Mouse (Mus musculus): ENCODE data around the gene Olfr891. TPM values are rescaled to one million over a fixed set of nuclear protein-coding genes. Genes with fewer than 3 reads are reported as not detected.
"Not testable (repeated sequence)": the region's sequence is repeated elsewhere in the genome, so short reads cannot be mapped to it uniquely, and the experiment has no call there.

The Olfr891 gene
- not detected in 2 replicates for polyA plus RNA-seq (2014; fragmentation: Nextera tagmentation; extraction: Ambion mirVana)

DNA sequence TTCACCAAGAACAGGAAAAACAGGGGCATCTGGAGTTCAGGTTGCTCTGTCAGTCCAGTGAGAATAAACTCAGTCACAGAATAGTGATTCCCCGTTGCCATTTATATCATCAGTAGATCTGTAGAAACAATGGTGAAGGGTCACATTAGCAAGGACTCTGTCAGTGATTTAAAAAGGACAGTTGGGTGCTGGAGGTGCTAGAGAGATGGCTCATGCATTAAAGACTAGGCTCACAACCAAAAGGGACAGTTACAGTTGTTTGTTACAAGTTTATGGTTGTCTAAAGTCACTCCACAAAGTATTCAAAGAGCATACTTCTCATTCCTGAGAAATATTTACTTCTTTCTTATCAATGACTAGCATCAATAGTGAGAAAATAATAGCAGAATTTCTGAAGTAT lies at the start of gene Olfr891:
Gene Olfr891, minus strand, starts transcription at position 101 of the 400 bp plus-strand sequence.
- Histone ChIP-seq H3K27ac (replicated peaks in 1 of 2; ENCODE audit: control insufficient read depth in 1 of 2, insufficient read depth in 1 of 2, low read depth in 2 of 2, low read length in 2 of 2) (no peak within 1 kb of the TSS), H3K9me3 (ENCODE audit: control insufficient read depth, low read length) (peaks cover 7% of the 10 kb centered on the region), H3K4me3 (ENCODE audit: control insufficient read depth in 1 of 2, insufficient read depth in 1 of 2, low read depth in 1 of 2, low read length in 2 of 2) (no peak within 1 kb of the TSS), H3K36me3 (ENCODE audit: control insufficient read depth, insufficient read depth, low read length) (no peaks in the 10 kb centered on the region), H3K4me2 (ENCODE audit: low read length) (no peak within 1 kb of the TSS), H3K9ac (ENCODE audit: low read length) (no peak within 1 kb of the TSS), H3K27me3 (ENCODE audit: control insufficient read depth, insufficient read depth, low read length) (no peaks in the 10 kb centered on the region), H3K4me1 (ENCODE audit: control insufficient read depth in 2 of 2, insufficient read depth in 2 of 2, low read length in 2 of 2) (no peaks in the 10 kb centered on the region)
- no peak for ATAC-seq (ENCODE audit: insufficient number of reproducible peaks, insufficient read depth, low FRiP score, low read depth)
- 53% methylated on average over 1 of the region's 1 CpGs for WGBS

DNA sequence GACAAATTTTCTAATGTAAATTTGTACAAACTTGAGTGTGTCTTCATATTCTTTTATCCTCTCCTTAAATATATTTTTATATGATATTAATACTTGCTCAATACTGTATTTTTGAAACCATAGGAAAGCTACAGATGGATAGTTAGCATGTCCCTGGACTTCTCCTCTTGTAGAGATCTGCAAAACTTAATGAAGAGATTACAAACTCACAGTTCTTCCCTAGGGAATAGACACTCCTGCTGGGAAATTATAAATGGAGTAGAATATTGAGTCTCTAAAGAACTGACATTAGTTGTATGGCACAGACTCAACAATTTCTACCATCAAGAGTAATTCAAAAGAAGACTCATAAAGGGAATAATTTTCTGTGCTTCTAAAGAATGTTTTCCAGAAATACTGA lies 37.1 kb upstream of the Olfr891 start, which contains the start of gene Olfr894:
Gene Olfr894, plus strand, starts transcription at position 301 of the 400 bp plus-strand sequence.
- no peak within 1 kb of the TSS for H3K27ac ChIP-seq (replicated peaks in 1 of 2; ENCODE audit: control insufficient read depth in 1 of 2, insufficient read depth in 1 of 2, low read depth in 2 of 2, low read length in 2 of 2)
- no peaks in the 10 kb centered on the region for H3K4me1 ChIP-seq (ENCODE audit: control insufficient read depth in 2 of 2, insufficient read depth in 2 of 2, low read length in 2 of 2)
- no peak within 1 kb of the TSS for H3K9ac ChIP-seq (ENCODE audit: low read length)
- no peaks in the 10 kb centered on the region for H3K27me3 ChIP-seq (ENCODE audit: control insufficient read depth, insufficient read depth, low read length)
- H3K9me3 ChIP-seq (ENCODE audit: control insufficient read depth, low read length), result no peaks in the 10 kb centered on the region
- H3K36me3 ChIP-seq (ENCODE audit: control insufficient read depth, insufficient read depth, low read length), result no peaks in the 10 kb centered on the region
- H3K4me2 ChIP-seq (ENCODE audit: low read length), result no peak within 1 kb of the TSS
- no peak within 1 kb of the TSS for H3K4me3 ChIP-seq (ENCODE audit: control insufficient read depth in 1 of 2, insufficient read depth in 1 of 2, low read depth in 1 of 2, low read length in 2 of 2)
- no peak for ATAC-seq (ENCODE audit: insufficient number of reproducible peaks, insufficient read depth, low FRiP score, low read depth)

DNA sequence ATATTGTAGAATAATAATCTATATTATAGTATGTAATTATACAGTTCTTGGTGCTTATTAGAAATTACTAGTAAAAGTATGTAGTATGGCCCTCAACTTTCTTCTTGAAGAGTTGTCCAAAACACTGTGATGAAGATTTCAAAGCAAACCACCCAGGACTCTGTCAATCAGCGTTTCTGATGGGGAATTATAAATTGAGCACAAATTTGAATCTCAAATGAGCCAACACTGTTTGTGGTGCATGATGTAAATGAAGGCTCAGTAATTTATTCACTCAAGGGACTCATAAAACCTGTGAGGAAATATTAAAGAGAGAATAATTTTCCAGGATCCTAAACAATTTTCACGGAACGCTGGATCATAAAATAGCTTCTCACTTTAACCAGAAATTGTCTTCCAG lies 27.4 kb upstream of the Olfr891 start, which contains the start of gene Olfr893:
Gene Olfr893, plus strand, starts transcription at position 301 of the 400 bp plus-strand sequence.
- 82% methylated on average over 3 of the region's 3 CpGs for WGBS
- no peak for ATAC-seq (ENCODE audit: insufficient number of reproducible peaks, insufficient read depth, low FRiP score, low read depth)
- H3K4me3 ChIP-seq (ENCODE audit: control insufficient read depth in 1 of 2, insufficient read depth in 1 of 2, low read depth in 1 of 2, low read length in 2 of 2), result no peak within 1 kb of the TSS
- no peaks in the 10 kb centered on the region for H3K4me1 ChIP-seq (ENCODE audit: control insufficient read depth in 2 of 2, insufficient read depth in 2 of 2, low read length in 2 of 2)
- H3K9me3 ChIP-seq (ENCODE audit: control insufficient read depth, low read length), result no peaks in the 10 kb centered on the region
- no peak within 1 kb of the TSS for H3K27ac ChIP-seq (replicated peaks in 1 of 2; ENCODE audit: control insufficient read depth in 1 of 2, insufficient read depth in 1 of 2, low read depth in 2 of 2, low read length in 2 of 2)
- no peaks in the 10 kb centered on the region for H3K27me3 ChIP-seq (ENCODE audit: control insufficient read depth, insufficient read depth, low read length)
- H3K4me2 ChIP-seq (ENCODE audit: low read length), result no peak within 1 kb of the TSS
- H3K36me3 ChIP-seq (ENCODE audit: control insufficient read depth, insufficient read depth, low read length), result no peaks in the 10 kb centered on the region
- no peak within 1 kb of the TSS for H3K9ac ChIP-seq (ENCODE audit: low read length)

DNA sequence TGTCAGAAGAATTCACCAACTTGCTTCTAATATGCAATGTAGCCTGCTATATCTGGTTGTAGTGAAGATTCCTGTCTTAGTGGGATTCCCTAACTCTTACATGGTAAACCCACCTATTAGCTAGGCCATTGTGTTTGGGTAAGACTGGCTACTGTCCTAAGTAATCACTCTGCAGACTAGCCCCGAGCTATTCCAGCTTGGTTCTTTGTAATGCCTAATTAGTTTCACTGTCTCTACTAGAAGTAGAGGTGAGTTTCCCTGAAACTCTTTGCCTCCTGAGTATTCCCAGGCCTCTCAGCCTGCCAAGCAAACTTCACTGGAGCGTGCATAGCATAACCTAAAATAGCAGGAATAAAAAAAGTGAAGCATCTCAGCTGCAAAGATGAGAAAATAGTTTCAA lies 12.3 kb downstream of the Olfr891 start:
- not testable (repeated sequence) for H3K27me3 ChIP-seq (ENCODE audit: control insufficient read depth, insufficient read depth, low read length); H3K27ac ChIP-seq (replicated peaks in 1 of 2; ENCODE audit: control insufficient read depth in 1 of 2, insufficient read depth in 1 of 2, low read depth in 2 of 2, low read length in 2 of 2); ATAC-seq (ENCODE audit: insufficient number of reproducible peaks, insufficient read depth, low FRiP score, low read depth); H3K9ac ChIP-seq (ENCODE audit: low read length); H3K4me3 ChIP-seq (ENCODE audit: control insufficient read depth in 1 of 2, insufficient read depth in 1 of 2, low read depth in 1 of 2, low read length in 2 of 2); H3K4me1 ChIP-seq (ENCODE audit: control insufficient read depth in 2 of 2, insufficient read depth in 2 of 2, low read length in 2 of 2); H3K9me3 ChIP-seq (ENCODE audit: control insufficient read depth, low read length); H3K36me3 ChIP-seq (ENCODE audit: control insufficient read depth, insufficient read depth, low read length); H3K4me2 ChIP-seq (ENCODE audit: low read length)
- WGBS, result 37% methylated on average over 2 of the region's 2 CpGs

DNA sequence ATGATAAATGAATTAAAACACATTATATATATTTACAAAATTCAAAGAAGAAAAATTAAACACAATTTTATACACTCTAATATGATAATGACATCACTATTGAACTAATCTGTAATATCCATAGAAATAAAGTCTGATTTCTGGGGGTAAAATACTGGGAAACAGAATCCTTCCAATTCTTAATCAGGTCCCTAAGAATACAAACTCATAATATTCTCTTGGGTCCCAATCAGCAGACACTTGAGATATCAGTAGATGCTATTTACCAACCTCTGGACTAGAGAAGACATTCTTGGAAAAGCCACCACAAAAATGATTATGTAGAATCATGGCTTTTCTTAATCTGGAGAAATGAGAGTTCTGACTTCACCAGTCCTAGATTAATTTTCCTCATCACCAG lies 38.4 kb downstream of the Olfr891 start, which contains the start of gene Olfr890:
Gene Olfr890, plus strand, starts transcription at position 301 of the 400 bp plus-strand sequence.
- Histone ChIP-seq H3K27me3 (ENCODE audit: control insufficient read depth, insufficient read depth, low read length) (no peaks in the 10 kb centered on the region), H3K4me2 (ENCODE audit: low read length) (no peak within 1 kb of the TSS), H3K4me1 (ENCODE audit: control insufficient read depth in 2 of 2, insufficient read depth in 2 of 2, low read length in 2 of 2) (no peaks in the 10 kb centered on the region), H3K9me3 (ENCODE audit: control insufficient read depth, low read length) (no peaks in the 10 kb centered on the region), H3K4me3 (ENCODE audit: control insufficient read depth in 1 of 2, insufficient read depth in 1 of 2, low read depth in 1 of 2, low read length in 2 of 2) (no peak within 1 kb of the TSS), H3K9ac (ENCODE audit: low read length) (no peak within 1 kb of the TSS), H3K36me3 (ENCODE audit: control insufficient read depth, insufficient read depth, low read length) (no peaks in the 10 kb centered on the region), H3K27ac (replicated peaks in 1 of 2; ENCODE audit: control insufficient read depth in 1 of 2, insufficient read depth in 1 of 2, low read depth in 2 of 2, low read length in 2 of 2) (no peak within 1 kb of the TSS)
- ATAC-seq (ENCODE audit: insufficient number of reproducible peaks, insufficient read depth, low FRiP score, low read depth), result no peak

Other genes with a start within 250 kb of the Olfr891 start
- gene Olfr881, start 189.0 kb downstream of the Olfr891 start, polyA plus RNA-seq (2014; fragmentation: Nextera tagmentation; extraction: Ambion mirVana), result not detected in 2 replicates
- not detected in 2 replicates for gene Olfr883, start 155.0 kb downstream of the Olfr891 start, polyA plus RNA-seq (2014; fragmentation: Nextera tagmentation; extraction: Ambion mirVana)
- gene Olfr884, start 134.3 kb downstream of the Olfr891 start, polyA plus RNA-seq (2014; fragmentation: Nextera tagmentation; extraction: Ambion mirVana), result not detected in 2 replicates
- gene Olfr885, start 119.5 kb downstream of the Olfr891 start, polyA plus RNA-seq (2014; fragmentation: Nextera tagmentation; extraction: Ambion mirVana), result not detected in 2 replicates
- not detected in 2 replicates for gene Olfr887, start 96.7 kb downstream of the Olfr891 start, polyA plus RNA-seq (2014; fragmentation: Nextera tagmentation; extraction: Ambion mirVana)
- not detected in 2 replicates for gene Olfr888, start 72.7 kb downstream of the Olfr891 start, polyA plus RNA-seq (2014; fragmentation: Nextera tagmentation; extraction: Ambion mirVana)
- not detected in 2 replicates for gene Olfr889, start 65.6 kb downstream of the Olfr891 start, polyA plus RNA-seq (2014; fragmentation: Nextera tagmentation; extraction: Ambion mirVana)
- gene Olfr890, start 38.3 kb downstream of the Olfr891 start, polyA plus RNA-seq (2014; fragmentation: Nextera tagmentation; extraction: Ambion mirVana), result not detected in 2 replicates
- not detected in 2 replicates for gene Olfr893, start 27.5 kb upstream of the Olfr891 start, polyA plus RNA-seq (2014; fragmentation: Nextera tagmentation; extraction: Ambion mirVana)
- not detected in 2 replicates for gene Olfr894, start 37.2 kb upstream of the Olfr891 start, polyA plus RNA-seq (2014; fragmentation: Nextera tagmentation; extraction: Ambion mirVana)
- gene Olfr143, start 72.0 kb upstream of the Olfr891 start, polyA plus RNA-seq (2014; fragmentation: Nextera tagmentation; extraction: Ambion mirVana), result not detected in 2 replicates
- gene Olfr895, start 87.0 kb upstream of the Olfr891 start, polyA plus RNA-seq (2014; fragmentation: Nextera tagmentation; extraction: Ambion mirVana), result not detected in 2 replicates
- not detected in 2 replicates for gene Olfr896-ps1, start 110.3 kb upstream of the Olfr891 start, polyA plus RNA-seq (2014; fragmentation: Nextera tagmentation; extraction: Ambion mirVana)
- gene Olfr25, start 148.2 kb upstream of the Olfr891 start, polyA plus RNA-seq (2014; fragmentation: Nextera tagmentation; extraction: Ambion mirVana), result not detected in 2 replicates
- not detected in 2 replicates for gene Olfr898, start 167.6 kb upstream of the Olfr891 start, polyA plus RNA-seq (2014; fragmentation: Nextera tagmentation; extraction: Ambion mirVana)
- not detected in 2 replicates for gene Olfr250, start 186.1 kb upstream of the Olfr891 start, polyA plus RNA-seq (2014; fragmentation: Nextera tagmentation; extraction: Ambion mirVana)
- not detected in 2 replicates for gene Olfr251, start 196.3 kb upstream of the Olfr891 start, polyA plus RNA-seq (2014; fragmentation: Nextera tagmentation; extraction: Ambion mirVana)
- not detected in 2 replicates for gene Olfr147, start 220.9 kb upstream of the Olfr891 start, polyA plus RNA-seq (2014; fragmentation: Nextera tagmentation; extraction: Ambion mirVana)
- gene Olfr901, start 248.6 kb upstream of the Olfr891 start, polyA plus RNA-seq (2014; fragmentation: Nextera tagmentation; extraction: Ambion mirVana), result not detected in 2 replicates

Data from heart, embryonic 14.5 days (tissue).